Mouse (Mus musculus): ENCODE measurements around the gene Cubn. TPM values are rescaled to one million over a fixed set of nuclear protein-coding genes. Genes with fewer than 3 reads are reported as not detected.

The Cubn gene
- total RNA-seq, 2 experiments from 2014 or later, result 0.16 to 0.27 TPM

- no peak for DNase-seq (ENCODE audit: low spot score in 2 of 2)
Measured at GRCm38 (mm10) chr2:13486470-13486869, 5.1 kb downstream of the Cubn start.

- no peak for DNase-seq (ENCODE audit: low spot score in 2 of 2)
Measured at GRCm38 (mm10) chr2:13484566-13484965, 7.0 kb downstream of the Cubn start.

- no peak for DNase-seq (ENCODE audit: low spot score in 2 of 2)
Measured at GRCm38 (mm10) chr2:13480744-13481143, 10.9 kb downstream of the Cubn start.

- no peak for DNase-seq (ENCODE audit: low spot score in 2 of 2)
Measured at GRCm38 (mm10) chr2:13479165-13479564, 12.4 kb downstream of the Cubn start.

GRCm38 (mm10) chr2:13470108-13470507 lies 21.5 kb downstream of the Cubn start:
- DNase-seq (ENCODE audit: low spot score in 2 of 2), result no peak

GRCm38 (mm10) chr2:13469641-13470040 lies 22.0 kb downstream of the Cubn start:
- no peak for DNase-seq (ENCODE audit: low spot score in 2 of 2)

GRCm38 (mm10) chr2:13466685-13467084 lies 24.9 kb downstream of the Cubn start:
- no peak for DNase-seq (ENCODE audit: low spot score in 2 of 2)

- no peak for DNase-seq (ENCODE audit: low spot score in 2 of 2)
Measured at GRCm38 (mm10) chr2:13458088-13458487, 33.5 kb downstream of the Cubn start.

- no peak for DNase-seq (ENCODE audit: low spot score in 2 of 2)
Measured at GRCm38 (mm10) chr2:13456821-13457220, 34.8 kb downstream of the Cubn start.

GRCm38 (mm10) chr2:13451495-13452491 lies 39.8 kb downstream of the Cubn start:
- DNase-seq (ENCODE audit: low spot score in 2 of 2), result no peak

- no peak for DNase-seq (ENCODE audit: low spot score in 2 of 2)
Measured at GRCm38 (mm10) chr2:13450895-13451294, 40.7 kb downstream of the Cubn start.

GRCm38 (mm10) chr2:13450470-13450869 lies 41.1 kb downstream of the Cubn start:
- peak in 1 of 2 experiments; percentile 23 for DNase-seq (ENCODE audit: low spot score in 2 of 2)

GRCm38 (mm10) chr2:13445156-13445555 lies 46.5 kb downstream of the Cubn start:
- DNase-seq (ENCODE audit: low spot score in 2 of 2), result no peak

GRCm38 (mm10) chr2:13438983-13439382 lies 52.6 kb downstream of the Cubn start:
- DNase-seq (ENCODE audit: low spot score in 2 of 2), result no peak

GRCm38 (mm10) chr2:13438275-13438845 lies 53.3 kb downstream of the Cubn start:
- no peak for DNase-seq (ENCODE audit: low spot score in 2 of 2)

- no peak for DNase-seq (ENCODE audit: low spot score in 2 of 2)
Measured at GRCm38 (mm10) chr2:13432002-13432401, 59.6 kb downstream of the Cubn start.

- DNase-seq (ENCODE audit: low spot score in 2 of 2), result peak in 1 of 2 experiments; percentile 32
Measured at GRCm38 (mm10) chr2:13421974-13422760, 69.4 kb downstream of the Cubn start.

- no peak for DNase-seq (ENCODE audit: low spot score in 2 of 2)
Measured at GRCm38 (mm10) chr2:13416765-13417524, 74.7 kb downstream of the Cubn start.

GRCm38 (mm10) chr2:13413520-13414178 lies 78.0 kb downstream of the Cubn start:
- no peak for DNase-seq (ENCODE audit: low spot score in 2 of 2)

GRCm38 (mm10) chr2:13410660-13411059 lies 81.0 kb downstream of the Cubn start:
- no peak for DNase-seq (ENCODE audit: low spot score in 2 of 2)
